Mouse (Mus musculus): Measurements from ENCODE around the gene Zfp949. TPM values are rescaled to one million over a fixed set of nuclear protein-coding genes. Genes with fewer than 3 reads are reported as not detected.
A peak's percentile ranks its signal among the peaks of the same experiment; 100 is the strongest.
"Not testable (repeated sequence)": the region's sequence is repeated elsewhere in the genome, so short reads cannot be mapped to it uniquely, and the experiment has no call there.

Gene Zfp949
- total RNA-seq, 2 experiments from 2014 or later: 12.8 to 13.7 TPM

DNA sequence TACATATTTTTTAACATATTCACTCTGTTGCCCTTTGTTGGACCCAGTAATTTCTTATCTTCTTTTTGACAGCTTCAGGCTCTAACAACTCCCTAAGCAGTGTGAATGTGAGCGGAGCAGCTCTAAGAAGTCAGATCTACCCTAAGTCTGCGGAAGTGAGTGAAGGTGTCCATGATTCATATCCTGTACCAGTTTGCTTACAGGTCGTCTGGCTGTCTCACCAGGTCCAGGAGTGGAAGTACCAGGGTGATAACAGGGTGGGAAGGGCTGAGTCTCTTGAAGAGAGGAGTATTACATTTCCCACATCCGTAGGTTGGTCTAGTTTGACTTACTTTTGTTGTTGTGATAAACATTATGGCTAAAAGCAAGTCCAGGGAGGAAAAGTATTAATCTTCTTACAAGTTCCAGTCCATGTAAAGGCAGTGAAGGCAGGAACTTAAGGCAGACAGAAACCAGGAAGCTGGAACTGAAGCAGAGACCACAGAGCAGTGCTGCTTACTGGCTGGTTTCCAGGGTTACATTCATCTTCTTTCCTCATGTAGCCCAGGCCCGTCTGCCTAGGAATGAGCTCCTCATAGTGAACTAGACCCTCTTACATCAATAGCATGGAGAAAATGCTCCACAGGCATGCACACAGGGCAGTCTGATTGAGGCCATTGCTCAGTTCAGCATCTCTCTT is 8.1 kb upstream of the Zfp949 start:
- no peak for DNase-seq (ENCODE audit: low spot score in 2 of 2)

DNA sequence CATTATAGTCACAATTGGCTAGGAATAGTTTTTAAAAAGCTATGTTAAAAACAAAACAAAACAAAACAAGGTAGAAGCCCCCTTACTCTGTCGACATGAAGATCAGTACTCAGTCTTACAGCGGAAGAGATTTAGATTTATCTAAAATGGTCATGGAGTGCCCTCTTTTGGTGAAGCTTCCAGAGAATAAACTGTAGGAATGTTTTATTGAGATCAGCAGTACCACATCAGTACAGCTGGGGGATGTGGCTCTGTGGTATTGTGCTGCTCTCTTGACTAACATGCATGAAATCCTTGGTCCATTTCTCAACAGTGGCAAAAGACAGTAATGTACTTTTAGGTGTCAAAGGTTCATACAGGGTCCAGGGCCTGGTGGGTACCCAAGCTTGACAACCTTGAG is 5.0 kb upstream of the Zfp949 start:
- no peak for DNase-seq (ENCODE audit: low spot score in 2 of 2)

DNA sequence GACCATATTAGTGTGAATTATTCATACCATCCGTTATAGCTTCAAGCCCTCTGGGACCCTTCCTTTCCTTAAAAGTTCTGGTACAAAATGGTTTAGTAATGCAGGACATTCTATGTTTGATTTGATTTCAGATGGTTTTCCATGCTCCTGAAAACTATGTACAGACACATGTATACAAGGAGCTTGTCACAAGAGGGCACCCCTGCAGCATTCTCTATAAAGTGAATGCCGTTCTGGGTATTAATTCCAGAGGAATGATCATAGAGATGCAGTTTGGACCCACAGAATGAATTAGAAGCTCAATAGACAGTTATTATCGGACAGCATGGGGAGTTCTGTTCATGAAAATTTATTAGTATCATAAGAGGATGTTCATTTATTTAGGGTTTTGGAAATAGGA is 2.3 kb upstream of the Zfp949 start:
- DNase-seq (ENCODE audit: low spot score in 2 of 2): no peak

- no peak for DNase-seq (ENCODE audit: low spot score in 2 of 2)
Observed at GRCm38 (mm10) chr9:88546166-88546565, 1.7 kb upstream of the Zfp949 start.

DNA sequence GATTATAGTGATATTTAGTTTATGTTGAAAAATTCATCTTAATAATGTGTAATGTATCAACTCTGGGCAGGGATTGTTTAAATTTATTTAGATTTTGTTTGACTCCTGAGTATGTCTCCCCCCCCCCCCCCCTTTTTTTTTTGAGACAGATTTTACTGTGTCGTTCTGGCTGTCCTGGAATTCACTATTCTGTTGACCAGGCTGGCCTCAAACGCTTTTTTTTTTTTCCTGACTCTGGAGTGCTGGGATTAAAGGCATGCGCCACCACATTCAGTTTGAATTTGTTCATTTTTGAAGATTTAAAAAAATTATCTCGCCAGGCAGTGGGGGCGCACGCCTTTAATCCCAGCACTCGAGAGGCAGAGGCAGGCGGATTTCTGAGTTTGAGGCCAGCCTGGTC is 1.2 kb upstream of the Zfp949 start:
- no peak for DNase-seq (ENCODE audit: low spot score in 2 of 2)

GRCm38 (mm10) chr9:88547270-88547669 is 550 bp upstream of the Zfp949 start:
- DNase-seq (ENCODE audit: low spot score in 2 of 2): no peak

DNA sequence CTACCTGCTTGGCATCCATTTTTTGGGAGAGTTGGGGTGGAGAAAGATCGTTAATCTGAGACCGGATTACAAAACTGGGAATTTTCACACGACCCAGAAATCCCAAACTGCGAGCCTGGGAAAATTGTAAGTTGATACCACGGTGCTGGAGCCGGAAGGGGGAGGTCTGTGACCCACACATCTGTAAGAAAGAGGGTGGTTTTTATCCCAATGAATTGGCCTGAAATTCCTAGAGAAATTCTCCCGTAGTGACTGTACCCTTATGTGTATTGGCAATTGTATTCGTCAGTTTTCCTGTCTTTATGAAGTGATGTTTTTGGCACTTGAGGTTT is 760 bp downstream of the Zfp949 start:
- DNase-seq (ENCODE audit: low spot score in 2 of 2): no peak

DNA sequence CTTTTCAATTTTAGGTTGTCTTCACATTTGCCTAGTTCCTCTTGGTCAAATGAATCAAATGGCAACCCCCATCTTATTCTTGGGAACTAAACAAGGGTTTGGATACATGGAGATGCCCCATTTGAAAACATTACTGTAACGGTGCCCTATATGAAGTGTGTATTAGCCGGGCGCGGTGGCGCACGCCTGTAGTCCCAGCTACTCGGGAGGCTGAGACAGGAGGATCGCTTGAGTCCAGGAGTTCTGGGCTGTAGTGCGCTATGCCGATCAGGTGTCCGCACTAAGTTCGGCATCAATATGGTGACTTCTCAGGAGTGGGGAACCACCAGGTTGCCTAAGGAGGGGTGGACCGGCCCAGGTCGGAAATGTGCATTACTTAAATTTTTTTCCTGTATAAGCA is 5.3 kb downstream of the Zfp949 start:
- no peak for DNase-seq (ENCODE audit: low spot score in 2 of 2)

GRCm38 (mm10) chr9:88558146-88558545 is 10.3 kb downstream of the Zfp949 start:
- DNase-seq (ENCODE audit: low spot score in 2 of 2): no peak

- not testable (repeated sequence) for DNase-seq (ENCODE audit: low spot score in 2 of 2)
Observed at GRCm38 (mm10) chr9:88561476-88561875, 13.7 kb downstream of the Zfp949 start.

DNA sequence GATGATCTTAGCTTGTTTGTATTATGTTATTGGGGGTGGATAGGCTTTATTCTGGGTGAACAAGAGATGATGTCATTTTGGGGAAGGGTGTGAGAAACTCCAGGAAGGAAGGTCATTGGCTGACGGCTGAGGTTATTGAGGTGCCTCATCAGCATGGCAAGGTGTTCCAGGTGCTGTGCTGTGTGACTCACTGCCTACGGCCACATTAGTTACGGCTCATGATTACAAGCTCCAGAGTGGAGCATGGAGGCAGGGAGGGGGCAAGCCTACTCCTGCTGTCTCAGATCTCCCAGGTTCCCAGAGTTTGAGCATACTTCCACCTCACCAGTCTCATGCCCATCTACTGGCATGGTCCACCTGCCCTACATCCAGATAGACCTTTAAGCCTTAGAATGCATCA is 22.7 kb downstream of the Zfp949 start:
- not testable (repeated sequence) for DNase-seq (ENCODE audit: low spot score in 2 of 2)

DNA sequence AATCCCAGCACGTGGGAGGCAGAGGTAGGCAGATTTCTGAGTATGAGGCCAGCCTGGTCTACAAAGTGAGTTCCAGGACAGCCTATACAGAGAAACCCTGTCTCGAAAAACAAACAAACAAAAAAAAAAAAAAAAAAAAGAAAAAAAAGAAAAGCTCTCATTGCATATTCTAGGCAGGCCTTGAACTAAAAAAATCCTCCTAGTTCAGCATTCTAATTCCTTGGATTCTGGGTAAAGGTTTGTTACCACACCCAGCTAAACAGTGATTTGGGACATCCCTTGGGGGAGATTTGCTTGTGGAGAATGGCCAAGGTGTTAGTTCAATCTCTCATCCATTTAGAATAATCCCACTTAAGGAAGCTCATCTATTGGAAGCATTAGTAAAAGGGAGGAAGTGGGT is 32.8 kb downstream of the Zfp949 start, which contains the start of gene Trim43a:
Gene Trim43a (plus strand): TSS at position 301 of the 400 bp plus-strand sequence.
- not testable (repeated sequence) for DNase-seq (ENCODE audit: low spot score in 2 of 2)

GRCm38 (mm10) chr9:88593708-88594107 is 45.9 kb downstream of the Zfp949 start:
- DNase-seq (ENCODE audit: low spot score in 2 of 2): not testable (repeated sequence)

DNA sequence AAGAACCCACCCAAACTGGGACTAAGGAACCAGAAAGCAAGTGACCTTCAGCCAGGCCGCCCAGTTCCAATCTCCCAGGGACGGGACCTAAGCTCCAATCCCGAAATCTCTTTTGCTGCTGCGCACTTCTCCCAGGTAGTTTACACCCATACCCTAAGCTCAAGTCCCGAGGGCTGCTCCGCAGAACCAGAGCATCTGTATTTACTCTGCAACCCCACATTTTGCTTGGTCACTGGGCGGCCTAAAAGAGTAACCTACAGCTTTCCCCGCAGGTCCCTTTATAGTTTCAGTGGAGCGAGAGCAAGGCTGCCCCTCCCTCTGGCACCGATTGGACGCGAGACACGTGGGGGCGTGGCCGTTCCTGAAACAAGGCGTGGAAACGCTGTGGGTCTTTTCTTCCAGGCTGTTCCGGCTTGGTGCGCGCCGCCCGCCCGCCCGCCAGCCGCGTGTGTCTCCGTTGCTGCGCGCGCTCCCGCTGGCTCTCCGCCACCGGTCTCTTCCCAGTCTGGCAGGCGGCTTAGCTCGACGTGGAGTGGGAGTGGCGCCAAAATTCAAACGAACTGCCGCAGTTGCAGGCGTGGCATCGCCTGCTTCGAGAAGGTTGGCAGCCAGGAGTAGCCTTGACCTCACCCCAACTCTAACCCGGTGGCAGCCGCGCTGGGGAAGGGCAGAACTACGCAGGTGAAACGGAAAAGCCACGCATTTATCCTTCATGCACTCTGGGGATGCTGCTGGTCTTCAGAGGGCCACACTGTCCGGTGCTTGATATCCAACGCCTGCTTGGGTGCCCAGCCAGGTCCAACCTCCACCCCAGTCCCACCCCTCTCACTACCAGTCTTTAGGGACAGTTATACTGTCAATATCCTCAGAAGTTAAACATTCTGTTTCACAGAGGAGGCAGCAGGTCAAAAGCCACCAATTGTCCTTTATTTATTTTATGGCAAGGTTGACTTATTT is 51.7 kb downstream of the Zfp949 start:
- peak; percentile 99 for DNase-seq (ENCODE audit: low spot score in 2 of 2)

Other genes starting within 250 kb of the Zfp949 start
- 10 to 100 TPM; 24.2 to 28.3 TPM for gene Nt5e, start 220.8 kb upstream of the Zfp949 start, total RNA-seq (2021)
- gene Snx14, start 109.1 kb upstream of the Zfp949 start, total RNA-seq (2021): 10 to 100 TPM; 59.0 to 60.1 TPM
- 1 to 10 TPM in 1 of 2 experiments, under 1 TPM in 1; 0.73 to 1.3 TPM for gene Gm20537, start 91.4 kb upstream of the Zfp949 start, total RNA-seq (2021)
- 100 to 1,000 TPM; 101 to 112 TPM for gene Syncrip, start 65.4 kb upstream of the Zfp949 start, total RNA-seq (2021)
- 1 to 10 TPM; 1.1 to 1.3 TPM for gene Trim43a, start 32.9 kb downstream of the Zfp949 start, total RNA-seq (2021)
- gene Mthfsl, start 172.3 kb downstream of the Zfp949 start, total RNA-seq (2021): 10 to 100 TPM; 44.5 to 49.2 TPM
- gene Bcl2a1d, start 183.9 kb downstream of the Zfp949 start, total RNA-seq (2021): 1 to 10 TPM in 1 of 2 experiments, under 1 TPM in 1; 0.87 to 1.2 TPM